Mouse (Mus musculus) ES-CJ7 (cell line): Measurements from ENCODE around the gene Rab11fip3.

ENCODE experiments used
- DNase-seq: peaks from one replicate; pipeline ENCODE4 v3.0.0; 2011; ENCODE audit warnings: low read depth, low spot score

The Rab11fip3 gene

GRCm38 (mm10) chr17:25992274-25992673, 77.1 kb downstream of the Rab11fip3 start:
- no peak for DNase-seq

DNA sequence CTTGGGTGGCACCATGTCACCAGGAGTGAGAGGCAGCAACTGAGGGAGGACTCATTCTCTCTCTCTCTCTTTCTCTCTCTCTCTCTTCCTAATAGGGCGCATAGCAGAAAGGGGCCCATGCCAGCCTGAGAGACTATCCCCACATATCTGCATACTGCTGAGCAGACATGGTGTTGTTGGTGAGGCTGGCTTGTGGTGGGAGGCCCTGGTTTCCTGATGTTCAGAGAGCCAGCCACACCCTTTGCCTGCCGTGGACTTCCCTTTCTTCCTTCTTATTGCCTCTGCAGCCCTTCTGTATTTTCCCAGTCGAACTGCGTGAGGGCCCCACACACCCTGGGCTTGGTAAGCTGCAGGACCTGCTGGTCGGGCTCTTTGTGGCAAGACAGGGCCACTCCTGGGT, 79.0 kb downstream of the Rab11fip3 start:
- DNase-seq, result no peak

DNA sequence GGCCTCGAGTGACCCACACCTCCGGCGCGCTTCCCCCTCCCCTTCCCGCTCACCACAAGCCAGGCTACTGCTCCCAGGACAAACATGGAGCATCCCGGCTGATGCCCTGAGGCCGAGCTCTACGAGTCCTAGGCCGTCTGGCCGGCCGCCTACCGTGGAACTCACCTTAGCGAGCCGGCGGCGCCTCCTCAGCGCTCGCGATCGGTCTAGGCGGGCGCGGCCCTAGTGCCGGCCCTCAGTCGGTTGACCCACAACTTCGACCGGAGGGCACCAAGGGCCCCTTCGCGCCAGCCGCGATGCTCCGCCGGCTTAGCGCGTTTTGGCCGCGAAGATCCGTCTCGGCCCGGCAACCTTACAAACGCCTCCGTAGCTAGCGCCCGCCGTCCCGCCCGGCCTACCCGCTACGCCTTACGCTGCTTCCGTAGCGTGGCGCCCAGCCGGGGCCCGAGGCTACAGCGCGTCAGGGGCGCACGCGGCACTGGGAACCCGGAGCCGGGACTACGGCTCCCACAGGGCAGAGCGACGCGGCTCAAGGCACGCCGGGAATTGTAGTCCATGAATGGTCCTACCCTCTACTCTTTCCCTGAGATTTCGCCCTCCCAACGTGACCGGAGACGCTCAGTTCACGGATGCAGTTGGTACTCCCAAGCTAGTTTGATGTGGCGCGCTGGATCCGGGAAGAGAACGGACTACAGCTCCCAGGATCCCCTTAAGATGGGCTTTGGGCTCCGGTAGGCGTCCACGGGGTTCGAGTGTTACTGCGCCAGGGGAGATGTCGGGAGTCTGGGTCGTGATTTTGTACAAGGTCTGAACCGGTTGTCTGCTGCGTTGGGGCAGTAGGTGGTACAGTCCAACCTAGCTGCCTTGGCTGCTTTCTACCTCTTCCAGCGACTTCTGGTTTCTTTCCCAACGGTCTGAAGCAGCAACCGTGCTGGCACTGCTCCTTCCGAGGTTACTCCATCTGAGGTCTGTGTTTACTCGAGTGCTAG, 83.8 kb downstream of the Rab11fip3 start, which contains the start of gene Capn15:
Gene Capn15, minus strand, starts transcription at position 491 of the 989 bp plus-strand sequence.
- peak; percentile 97 for DNase-seq

DNA sequence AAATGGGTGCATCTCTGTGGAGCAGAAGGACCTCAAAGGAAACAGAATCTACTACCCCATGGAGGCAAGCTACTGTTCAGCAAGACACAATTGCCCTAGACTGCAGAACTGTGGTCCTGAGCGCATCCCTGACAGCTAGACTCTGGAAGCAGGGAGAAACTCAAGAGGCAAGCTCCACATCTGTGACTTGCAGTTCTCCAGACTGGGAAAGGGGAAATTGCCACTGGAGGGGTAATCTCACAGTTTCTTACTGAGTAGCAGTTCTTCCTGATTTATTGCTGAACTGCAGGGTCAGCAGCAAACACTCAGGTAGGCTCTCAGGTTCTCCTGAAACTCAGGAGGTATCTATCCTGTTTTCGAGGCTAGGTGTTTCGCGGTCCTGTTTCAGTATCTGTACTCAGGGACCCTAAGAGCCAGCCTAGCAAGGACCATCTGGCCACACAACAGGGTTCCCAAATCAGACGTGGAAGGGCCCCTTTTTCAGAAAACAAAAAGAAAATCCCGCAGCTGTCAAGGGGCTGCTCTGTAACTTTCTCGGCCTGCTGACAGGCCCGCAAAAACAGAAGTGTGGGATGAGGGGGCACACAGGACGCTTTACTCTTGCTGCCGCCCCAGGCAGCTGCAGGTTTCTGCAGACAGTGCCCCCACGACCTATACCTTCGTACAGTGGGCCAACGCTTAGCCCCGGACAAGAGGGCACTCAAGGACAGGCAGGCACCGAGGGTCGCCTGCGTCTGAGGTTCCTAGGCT, 84.6 kb downstream of the Rab11fip3 start:
- DNase-seq, result no peak

DNA sequence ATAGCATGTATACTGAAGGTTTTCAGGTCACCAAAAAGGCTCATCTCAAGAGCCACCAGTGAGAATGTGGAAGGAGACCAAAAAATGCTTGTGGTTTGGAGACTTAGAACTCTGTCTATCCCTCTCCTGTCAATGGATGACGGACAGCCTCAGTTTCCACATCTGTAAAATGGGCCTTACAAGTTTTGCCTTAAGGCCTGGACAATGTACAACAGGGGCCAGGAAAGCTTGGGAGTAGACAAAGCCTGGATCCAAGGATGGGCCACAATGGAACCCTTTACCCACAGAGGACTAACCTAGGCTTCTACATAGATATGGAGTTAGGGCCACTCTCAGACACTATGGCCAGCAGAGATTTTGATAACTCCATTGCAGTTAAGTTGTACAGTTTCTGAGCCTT, 85.3 kb downstream of the Rab11fip3 start:
- DNase-seq, result no peak

GRCm38 (mm10) chr17:25982913-25983312, 86.4 kb downstream of the Rab11fip3 start:
- no peak for DNase-seq

GRCm38 (mm10) chr17:25980854-25981253, 88.5 kb downstream of the Rab11fip3 start:
- no peak for DNase-seq

DNA sequence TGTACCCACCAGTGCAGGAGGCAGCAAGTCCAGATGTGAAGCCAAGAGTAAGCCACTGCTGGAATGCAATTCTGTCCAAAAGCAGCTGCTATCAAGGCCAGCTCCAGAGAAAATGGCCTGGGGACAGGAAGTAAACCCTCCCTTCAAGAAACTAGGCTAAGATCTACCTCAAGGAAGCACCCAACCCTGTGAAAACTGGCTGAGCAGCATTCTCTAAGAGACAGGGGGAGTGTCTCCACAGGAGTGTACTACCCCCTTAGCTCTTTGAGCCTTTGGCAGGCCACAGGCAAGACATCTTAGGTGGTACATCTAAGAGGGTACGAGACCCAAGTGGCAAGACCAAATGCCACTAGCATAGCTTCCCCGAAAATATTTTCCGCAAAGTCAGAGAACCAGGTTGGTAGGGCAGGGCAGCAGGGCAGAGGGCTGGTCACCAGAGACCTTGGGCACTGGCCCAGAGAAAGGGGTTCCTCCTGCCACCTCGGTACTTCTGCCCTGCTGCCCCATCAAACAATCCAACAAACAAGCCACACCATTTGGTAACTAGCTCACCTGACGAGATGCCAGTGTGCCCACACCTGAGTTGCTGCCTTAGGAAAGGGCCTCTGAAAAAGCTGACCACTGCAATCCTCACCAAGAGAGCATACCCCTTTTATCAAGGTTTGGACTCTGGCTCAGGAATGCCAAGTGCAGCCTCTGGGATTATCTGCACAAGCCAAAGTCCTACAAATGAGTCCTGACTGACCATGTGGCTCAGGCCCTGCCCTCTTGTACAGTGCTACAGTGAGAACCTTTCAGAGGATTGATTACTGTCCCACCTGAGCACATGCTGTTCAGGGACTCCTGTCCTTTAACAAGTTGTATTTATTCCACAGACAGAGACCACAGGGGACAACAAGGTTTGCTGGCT, 89.3 kb downstream of the Rab11fip3 start:
- no peak for DNase-seq

DNA sequence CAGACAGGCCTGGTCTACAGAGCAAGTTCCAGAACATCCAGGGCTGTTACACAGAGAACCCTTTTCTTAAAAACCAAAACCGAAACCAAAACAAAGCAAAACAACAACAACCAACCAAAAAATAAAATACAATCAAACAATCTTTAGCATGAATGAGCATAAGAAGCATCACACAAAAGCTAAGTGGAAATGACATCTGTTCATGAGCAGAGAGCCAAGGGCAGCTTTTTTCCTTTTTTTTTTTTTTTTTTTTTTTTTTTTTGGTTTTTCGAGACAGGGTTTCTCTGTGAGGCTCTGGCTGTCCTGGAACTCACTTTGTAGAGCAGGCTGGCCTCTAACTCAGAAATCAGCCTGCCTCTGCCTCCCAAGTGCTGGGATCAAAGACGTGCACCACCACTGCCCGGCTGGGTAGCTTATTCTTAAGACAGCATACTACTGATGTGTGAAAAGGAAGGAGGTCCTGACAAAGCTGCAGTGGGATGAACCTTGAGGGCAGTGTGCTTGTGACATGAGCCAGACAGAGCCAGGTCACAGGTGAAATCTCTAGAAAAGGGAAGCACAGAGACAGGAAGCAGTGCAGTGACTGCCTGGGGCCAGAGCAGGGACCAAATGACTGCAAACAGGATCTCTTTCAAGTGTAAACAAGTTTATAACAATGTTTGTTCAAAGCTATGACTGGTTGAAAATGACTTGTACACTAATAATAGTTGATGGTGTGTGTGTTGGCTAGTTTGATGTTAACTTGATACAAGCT, 98.2 kb downstream of the Rab11fip3 start:
- no peak for DNase-seq

GRCm38 (mm10) chr17:25970448-25970847, 98.9 kb downstream of the Rab11fip3 start:
- DNase-seq, result no peak

DNA sequence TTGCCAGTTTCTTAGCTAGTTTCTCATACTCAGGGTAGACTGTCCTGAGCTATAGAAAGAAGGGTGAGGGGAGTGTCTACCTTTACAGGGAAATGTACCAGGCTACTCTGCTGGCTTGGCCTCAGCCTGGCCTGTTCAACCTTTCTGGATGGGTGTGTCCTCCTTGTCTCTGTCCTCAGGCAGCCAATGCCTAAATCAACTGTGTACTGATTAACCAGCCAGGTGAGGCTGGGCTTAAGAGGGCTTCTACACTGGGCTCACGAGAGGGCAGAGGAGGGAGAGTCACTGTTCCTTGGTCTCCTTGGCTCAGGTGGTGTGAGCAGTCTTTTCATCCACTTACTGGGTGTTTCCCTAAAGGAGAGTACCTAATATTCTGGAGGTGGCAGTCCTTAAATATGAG, 101.2 kb downstream of the Rab11fip3 start:
- DNase-seq, result no peak

DNA sequence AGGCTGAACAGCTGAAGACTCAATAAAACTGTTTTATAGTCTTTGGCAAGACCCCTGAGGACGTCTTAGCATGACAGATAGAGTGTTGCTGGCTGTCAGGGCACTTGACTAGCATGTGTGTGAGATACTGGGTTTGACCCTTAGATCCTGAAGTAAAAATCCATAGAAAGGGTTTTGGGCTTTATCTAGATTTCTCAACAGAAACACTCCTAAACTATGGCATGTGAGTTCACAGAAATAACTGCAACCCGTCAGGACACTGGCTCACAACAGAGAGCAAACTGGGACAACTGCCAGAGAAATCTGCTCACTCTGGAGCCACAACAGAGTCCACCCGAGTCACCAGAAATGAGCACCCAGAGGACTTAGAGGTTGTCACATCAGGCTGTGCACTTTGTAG, 101.7 kb downstream of the Rab11fip3 start:
- DNase-seq, result no peak

GRCm38 (mm10) chr17:25964271-25964670, 105.1 kb downstream of the Rab11fip3 start:
- no peak for DNase-seq

DNA sequence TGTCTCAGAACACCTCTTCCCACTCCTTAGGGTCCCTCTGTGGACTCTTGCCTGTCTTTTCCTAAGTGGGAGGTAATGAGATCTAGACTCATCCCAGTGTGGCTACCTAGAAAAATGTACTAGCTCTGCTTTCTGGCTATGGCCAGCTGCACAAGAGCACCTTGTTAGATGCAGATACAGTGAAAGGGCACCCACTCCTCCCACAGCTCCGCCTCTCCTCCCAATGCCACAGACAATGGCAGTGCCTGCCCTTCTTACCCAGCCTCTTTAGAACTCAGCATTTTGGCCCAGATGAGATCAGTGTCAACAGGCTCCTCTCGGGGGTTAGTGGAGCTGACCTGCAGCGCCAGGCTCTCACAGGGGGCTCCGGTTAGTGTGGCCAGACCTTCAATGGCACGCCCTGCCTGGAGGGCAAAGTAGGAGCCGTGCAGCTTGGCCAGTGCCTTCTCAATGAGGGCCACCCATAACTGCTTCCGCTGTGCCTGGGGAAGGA, 106.9 kb downstream of the Rab11fip3 start:
- no peak for DNase-seq

GRCm38 (mm10) chr17:25961566-25961965, 107.8 kb downstream of the Rab11fip3 start:
- no peak for DNase-seq

GRCm38 (mm10) chr17:25959630-25960467, 109.5 kb downstream of the Rab11fip3 start:
- DNase-seq, result no peak

DNA sequence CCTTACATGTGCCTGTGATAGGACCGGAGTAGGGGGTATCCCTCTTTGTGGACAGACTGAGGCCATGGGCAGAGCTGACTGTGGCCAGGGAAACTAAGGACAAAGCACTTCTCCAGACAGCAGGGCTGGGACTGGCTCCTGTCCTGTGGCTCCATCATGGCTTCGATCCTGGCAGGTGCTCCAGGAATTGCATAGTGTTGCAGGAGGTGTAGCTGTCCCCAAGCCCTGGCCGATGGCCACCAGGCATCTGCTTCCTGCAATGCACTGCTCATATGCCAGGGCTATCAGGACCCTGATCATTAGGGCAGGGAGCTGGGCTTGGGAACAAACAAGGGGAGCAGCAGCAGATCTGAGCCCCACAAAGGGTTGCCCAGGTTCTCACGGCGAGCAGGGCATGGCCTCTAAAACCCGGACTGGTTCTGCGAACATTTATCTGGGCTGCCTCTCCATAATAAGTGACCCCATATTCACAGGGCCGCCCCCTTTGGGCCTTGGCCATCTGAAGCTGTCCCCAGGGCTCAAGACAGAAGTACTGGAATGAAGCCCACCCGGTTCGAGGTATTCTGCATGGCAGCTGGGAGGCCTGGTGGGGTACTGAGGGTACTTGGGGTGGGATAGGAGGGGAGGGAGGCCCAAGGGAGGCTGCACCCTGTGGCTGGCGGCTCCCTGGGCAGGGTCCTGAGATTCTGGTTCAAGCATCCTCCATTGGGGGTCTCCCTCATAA, 110.4 kb downstream of the Rab11fip3 start:
- no peak for DNase-seq

DNA sequence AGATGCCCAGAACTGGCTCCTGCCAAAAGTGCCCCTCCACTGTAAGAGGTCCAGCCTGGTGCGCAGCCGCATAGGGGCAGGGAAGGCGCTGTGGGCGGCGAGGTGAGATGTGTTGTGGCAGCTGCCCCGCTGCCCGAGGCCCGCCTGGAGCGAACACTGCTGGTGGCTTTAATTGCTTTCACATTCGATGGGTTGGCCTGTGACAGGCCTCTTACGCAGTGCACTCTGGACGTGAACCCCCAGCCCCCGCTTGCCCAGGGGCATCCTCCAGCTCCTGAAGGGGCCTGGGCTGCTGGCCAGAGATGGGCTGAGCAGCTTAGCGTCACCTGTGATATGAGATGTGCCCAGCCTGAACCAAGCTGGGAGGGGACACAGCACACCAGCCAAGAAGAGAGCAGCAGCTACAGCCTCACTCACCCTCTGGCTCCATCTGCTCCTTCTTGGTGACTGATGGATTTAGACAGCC, 111.7 kb downstream of the Rab11fip3 start:
- no peak for DNase-seq

- no peak for DNase-seq
Measured at GRCm38 (mm10) chr17:25956631-25957030, 112.7 kb downstream of the Rab11fip3 start.
